Mouse (Mus musculus): ENCODE results near the gene Nudt17. TPM values are rescaled to one million over a fixed set of nuclear protein-coding genes. Genes with fewer than 3 reads are reported as not detected.

Gene Nudt17
- total and polyA plus RNA-seq, 3 experiments = 0.21 to 1.9 (median 1.0) TPM

- TF ChIP-seq USF2 (conservative IDR thresholded peaks at IDR 0.05; ENCODE audit: low read depth, low read length) (no peak; the same call in 1 of the 2 replicates), MXI1 (IDR thresholded peaks at IDR 0.05; ENCODE audit: low read depth, low read length) (peak; percentile 85), USF1 (IDR thresholded peaks at IDR 0.05; ENCODE audit: low read depth, low read length) (peak; percentile 90), KAT2A (IDR thresholded peaks at IDR 0.05; ENCODE audit: insufficient replicate concordance, low read length) (peak; percentile 78; the same call in 1 of the 2 replicates), POLR2AphosphoS2 (IDR thresholded peaks at IDR 0.05; ENCODE audit: low read depth, low read length) (peak; percentile 87), TBP (conservative IDR thresholded peaks at IDR 0.05; ENCODE audit: low read depth, low read length) (0 out of 2 replicates have a peak, but pooled peaks have one; percentile 55), MAX (IDR thresholded peaks at IDR 0.05; ENCODE audit: low read length) (peak; percentile 30; the same call in 1 of the 2 replicates), ZKSCAN1 (IDR thresholded peaks at IDR 0.05; ENCODE audit: borderline replicate concordance, low read depth, low read length) (no peak), IRF4 (IDR thresholded peaks at IDR 0.05; ENCODE audit: low read depth, low read length) (peak; percentile 64; the same call in 1 of the 2 replicates), SMC3 (IDR thresholded peaks at IDR 0.05; ENCODE audit: low read depth, low read length) (no peak), POLR2A (IDR thresholded peaks at IDR 0.05; ENCODE audit: low read depth, low read length) (peak; percentile 92), ZC3H11A (IDR thresholded peaks at IDR 0.05; ENCODE audit: low read depth, low read length) (no peak), ELF1 (IDR thresholded peaks at IDR 0.05; ENCODE audit: low read depth, low read length) (peak; percentile 98), CHD2 (IDR thresholded peaks at IDR 0.05; ENCODE audit: low read length) (no peak), RAD21 (IDR thresholded peaks at IDR 0.05; ENCODE audit: low read depth, low read length) (no peak)
Measured at GRCm38 (mm10) chr3:96727343-96727827, 19.0 kb upstream of the Nudt17 start, which contains the start of the genes Polr3c and Rnf115 (continued).

GRCm38 (mm10) chr3:96719173-96719572, 10.8 kb upstream of the Nudt17 start:
- H3K4me2 ChIP-seq (ENCODE audit: insufficient read depth, low read depth, poor library complexity, severe bottlenecking) = no peak overlapping the region
- no peaks in the 10 kb centered on the region for H3K79me2 ChIP-seq (replicated peaks; ENCODE audit: control insufficient read depth, extremely low read depth, insufficient read depth, poor library complexity, severe bottlenecking)
- no peaks in the 10 kb centered on the region for H3K27me3 ChIP-seq (replicated peaks)
- no peak overlapping the region for H3K27ac ChIP-seq (ENCODE audit: insufficient read depth, low read depth)
- H3K36me3 ChIP-seq (replicated peaks in 1 of 2; ENCODE audit: control insufficient read depth in 1 of 2, insufficient read depth in 1 of 2, low read length in 1 of 2) = peaks cover 72 to 91% of the 10 kb centered on the region in 2 experiments
- dilution Hi-C loops (cut with MboI; ENCODE audit: extremely low pct_ligation_motif_present, extremely low pct_unique_long_range_greater_than_20kb, low sequenced_read_pairs) = no loop called here
- peak; percentile 44 for DNase-seq (ENCODE audit: extremely low read depth)
- TF ChIP-seq SIN3A (IDR thresholded peaks at IDR 0.05; ENCODE audit: low read length) = no peak
- TF ChIP-seq MAX (IDR thresholded peaks at IDR 0.05; ENCODE audit: low read length) = no peak
- TF ChIP-seq CTCF (conservative IDR thresholded peaks at IDR 0.05 in 1 of 2, IDR thresholded peaks at IDR 0.05 in 1 of 2; ENCODE audit: low read depth in 2 of 2, low read length in 2 of 2) = peak in 1 of 2 experiments; percentile 40; a peak in 2 of 4 replicates
- H3K4me3 ChIP-seq (replicated peaks in 1 of 3; ENCODE audit: low read depth in 2 of 3, low read length in 2 of 3, poor library complexity in 1 of 3) = no peak overlapping the region
- no peak overlapping the region for H3K9ac ChIP-seq (ENCODE audit: insufficient read depth, low read depth)
- H3K9me3 ChIP-seq (replicated peaks; ENCODE audit: low read length) = no peaks in the 10 kb centered on the region
- in situ Hi-C loops (cut with MboI; ENCODE audit: low pct_ligation_motif_present, low pct_unique_long_range_greater_than_20kb, low sequenced_read_pairs) = no loop called here
- no peaks in the 10 kb centered on the region for H3K4me1 ChIP-seq (ENCODE audit: control insufficient read depth in 1 of 2, insufficient read depth in 2 of 2)

- no peaks in the 10 kb centered on the region for H3K79me2 ChIP-seq (replicated peaks; ENCODE audit: control insufficient read depth, extremely low read depth, insufficient read depth, poor library complexity, severe bottlenecking)
- dilution Hi-C loops (cut with MboI; ENCODE audit: extremely low pct_ligation_motif_present, extremely low pct_unique_long_range_greater_than_20kb, low sequenced_read_pairs) (no loop called here), in situ Hi-C loops (cut with MboI; ENCODE audit: low pct_ligation_motif_present, low pct_unique_long_range_greater_than_20kb, low sequenced_read_pairs) (no loop called here)
- no peak for DNase-seq (ENCODE audit: extremely low read depth)
- no peaks in the 10 kb centered on the region for H3K4me1 ChIP-seq (ENCODE audit: control insufficient read depth in 1 of 2, insufficient read depth in 2 of 2)
- H3K27ac ChIP-seq (ENCODE audit: insufficient read depth, low read depth) = no peak overlapping the region
- no peak overlapping the region for H3K4me3 ChIP-seq (replicated peaks in 1 of 3; ENCODE audit: low read depth in 2 of 3, low read length in 2 of 3, poor library complexity in 1 of 3)
- no peak overlapping the region for H3K9ac ChIP-seq (ENCODE audit: insufficient read depth, low read depth)
- no peaks in the 10 kb centered on the region for H3K9me3 ChIP-seq (replicated peaks; ENCODE audit: low read length)
- H3K27me3 ChIP-seq (replicated peaks) = no peaks in the 10 kb centered on the region
- no peak overlapping the region for H3K4me2 ChIP-seq (ENCODE audit: insufficient read depth, low read depth, poor library complexity, severe bottlenecking)
- H3K36me3 ChIP-seq (replicated peaks in 1 of 2; ENCODE audit: control insufficient read depth in 1 of 2, insufficient read depth in 1 of 2, low read length in 1 of 2) = peaks cover 75 to 91% of the 10 kb centered on the region in 2 experiments
- no peak for TF ChIP-seq ZC3H11A (IDR thresholded peaks at IDR 0.05; ENCODE audit: low read depth, low read length)
- TF ChIP-seq TBP (conservative IDR thresholded peaks at IDR 0.05; ENCODE audit: low read depth, low read length) = no peak
- no peak for TF ChIP-seq MAFK (IDR thresholded peaks at IDR 0.05; ENCODE audit: insufficient replicate concordance, low read length)
- no peak for TF ChIP-seq POLR2A (IDR thresholded peaks at IDR 0.05; ENCODE audit: low read depth, low read length)
- TF ChIP-seq USF1 (IDR thresholded peaks at IDR 0.05; ENCODE audit: low read depth, low read length) = no peak
- TF ChIP-seq ZNF384 (IDR thresholded peaks at IDR 0.05; ENCODE audit: low read depth, low read length) = no peak
- no peak for TF ChIP-seq JUN (IDR thresholded peaks at IDR 0.05; ENCODE audit: insufficient read depth, low read depth, low read length)
- TF ChIP-seq CTCF (conservative IDR thresholded peaks at IDR 0.05 in 1 of 2, IDR thresholded peaks at IDR 0.05 in 1 of 2; ENCODE audit: low read depth in 2 of 2, low read length in 2 of 2) = no peak
- TF ChIP-seq HCFC1 (IDR thresholded peaks at IDR 0.05; ENCODE audit: low read depth, low read length) = no peak
- no peak for TF ChIP-seq MXI1 (IDR thresholded peaks at IDR 0.05; ENCODE audit: low read depth, low read length)
Measured at GRCm38 (mm10) chr3:96715854-96716253, 7.5 kb upstream of the Nudt17 start.

Measured in CH12.LX (cell line).